17 mouse cellular contexts compared by ENCODE assay signal in the genomic region with DNA sequence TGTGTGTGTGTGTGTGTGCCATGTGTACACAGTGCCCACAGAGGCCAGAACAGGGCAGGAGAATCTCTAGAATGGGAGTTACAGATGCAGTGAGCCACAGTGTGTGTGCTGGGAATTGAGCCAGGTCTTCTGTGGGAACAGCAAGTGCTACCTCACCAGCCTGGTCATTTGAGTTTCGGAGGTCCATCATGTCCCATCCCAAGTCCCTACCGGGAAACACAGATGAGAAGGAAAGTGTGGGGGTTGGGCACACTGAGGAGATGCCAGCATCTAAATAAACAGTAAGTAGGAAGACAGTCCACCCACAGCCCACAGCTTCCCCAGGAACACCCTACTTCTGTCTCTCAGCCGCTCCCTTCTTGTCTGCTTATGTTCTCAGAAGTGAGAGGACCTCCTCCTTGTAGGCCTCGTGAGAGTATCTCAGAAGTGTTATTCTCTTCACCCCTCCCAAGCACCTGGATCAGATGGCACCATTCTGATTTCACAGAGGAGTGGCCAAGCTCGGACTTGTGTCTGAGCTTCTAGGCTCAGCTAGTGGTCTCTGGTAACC. TPM values are rescaled to one million over a fixed set of nuclear protein-coding genes. Genes with fewer than 3 reads are reported as not detected.
DNase-seq lines count a peak whose midpoint lies in the region; ATAC-seq lines count a peak whose summit lies in the region.
"Had no signal": no experiment of that assay in that cellular context is flagged by ENCODE, and none has a peak within 500 bp of the region (broad histone marks: within the 10 kb centered on the region; RNA-seq: fewer than 3 reads in every experiment).

No protein-coding gene starts in this region.

- DNase-seq in liver, embryonic 11.5 days (ENCODE audit: low spot score) = no peak
- DNase-seq in frontal cortex, postnatal 36 days (ENCODE audit: low spot score in 2 of 2) = peak; percentile 40 to 54
- DNase-seq in lung, postnatal 10 days = peak; percentile 55
- DNase-seq in right cerebral cortex, postnatal 14 days = peak; percentile 21
- DNase-seq in heart, adult 18-20 months = no peak
- no peak for DNase-seq in cerebellum, postnatal 14 days
- DNase-seq in embryo, embryonic 10.5 days (ENCODE audit: low spot score) = no peak
- DNase-seq: cerebellum, adult 9-11 months; heart, adult 11 months; thymus, postnatal 4 days had no signal

- H3K36me3 ChIP-seq in liver, embryonic 12.5 days = peaks cover 31% of the 10 kb centered on the region
- no peaks in the 10 kb centered on the region for H3K36me3 ChIP-seq in liver, embryonic 11.5 days (ENCODE audit: control insufficient read depth, insufficient read depth, low read length)
- H3K36me3 ChIP-seq: intestine, embryonic 15.5 days; stomach, embryonic 15.5 days had no signal

- no peaks in the 10 kb centered on the region for H3K9me3 ChIP-seq in liver, embryonic 12.5 days (replicated peaks)
- no peaks in the 10 kb centered on the region for H3K9me3 ChIP-seq in liver, embryonic 11.5 days (ENCODE audit: control insufficient read depth, low read length)
- H3K9me3 ChIP-seq: forebrain, embryonic 13.5 days; hindbrain, embryonic 12.5 days; intestine, embryonic 15.5 days; midbrain, embryonic 12.5 days; stomach, embryonic 15.5 days had no signal

- WGBS in liver, embryonic 12.5 days (ENCODE audit: insufficient replicate concordance) = 73% methylated on average over 5 of the region's 5 CpGs
- 77% methylated on average over 5 of the region's 5 CpGs for WGBS in liver, embryonic 11.5 days

- H3K4me3 ChIP-seq in liver, embryonic 12.5 days = no peak overlapping the region
- H3K4me3 ChIP-seq in liver, embryonic 11.5 days (ENCODE audit: low read depth, low read length) = no peak overlapping the region
- H3K4me3 ChIP-seq: forebrain, embryonic 13.5 days; hindbrain, embryonic 12.5 days; intestine, embryonic 15.5 days; midbrain, embryonic 12.5 days; stomach, embryonic 15.5 days had no signal

- 0 out of 2 replicates have a peak overlapping the region, but pooled peaks have one; percentile 41 for H3K27ac ChIP-seq in liver, embryonic 12.5 days
- H3K27ac ChIP-seq in liver, embryonic 11.5 days (ENCODE audit: low read depth, low read length) = no peak overlapping the region
- H3K27ac ChIP-seq: forebrain, embryonic 13.5 days; hindbrain, embryonic 12.5 days; intestine, embryonic 15.5 days; liver, embryonic 14.5 days; midbrain, embryonic 12.5 days; stomach, embryonic 15.5 days had no signal

- ATAC-seq in liver, embryonic 12.5 days = no peak
- ATAC-seq in liver, embryonic 11.5 days (replicated peaks; ENCODE audit: low FRiP score) = no peak
- ATAC-seq: forebrain, embryonic 13.5 days; intestine, embryonic 15.5 days had no signal

- peaks cover 57% of the 10 kb centered on the region for H3K4me1 ChIP-seq in liver, embryonic 12.5 days
- H3K4me1 ChIP-seq in liver, embryonic 11.5 days (replicated peaks; ENCODE audit: control insufficient read depth, insufficient read depth, low read length) = peaks cover 8% of the 10 kb centered on the region; the same call in 1 of the 2 replicates
- H3K4me1 ChIP-seq: forebrain, embryonic 13.5 days; hindbrain, embryonic 12.5 days; midbrain, embryonic 12.5 days; stomach, embryonic 15.5 days had no signal

- H3K27me3 ChIP-seq in liver, embryonic 12.5 days (replicated peaks) = no peaks in the 10 kb centered on the region
- H3K27me3 ChIP-seq in liver, embryonic 11.5 days (replicated peaks; ENCODE audit: control insufficient read depth, insufficient read depth, low read length) = no peaks in the 10 kb centered on the region
- H3K27me3 ChIP-seq: forebrain, embryonic 13.5 days; hindbrain, embryonic 12.5 days; intestine, embryonic 15.5 days; midbrain, embryonic 12.5 days; stomach, embryonic 15.5 days had no signal

- 0 out of 2 replicates have a peak overlapping the region, but pooled peaks have one; percentile 18 for H3K9ac ChIP-seq in liver, embryonic 12.5 days
- H3K9ac ChIP-seq in liver, embryonic 11.5 days (ENCODE audit: low read depth, low read length) = no peak overlapping the region
- H3K9ac ChIP-seq: forebrain, embryonic 13.5 days; hindbrain, embryonic 12.5 days; intestine, embryonic 15.5 days; liver, embryonic 14.5 days; midbrain, embryonic 12.5 days; stomach, embryonic 15.5 days had no signal

- H3K4me2 ChIP-seq in liver, embryonic 12.5 days = no peak overlapping the region
- no peak overlapping the region for H3K4me2 ChIP-seq in liver, embryonic 11.5 days
- H3K4me2 ChIP-seq: forebrain, embryonic 13.5 days; hindbrain, embryonic 12.5 days; intestine, embryonic 15.5 days; midbrain, embryonic 12.5 days; stomach, embryonic 15.5 days had no signal

RNA-seq across cellular contexts. Expression of gene Agpat4, which starts 27.7 kb away (rescaled TPM):
- 31.6 and 35.2 TPM in 2 replicates for polyA plus RNA-seq in liver, embryonic 12.5 days (2016; fragmentation: Nextera tagmentation; extraction: Ambion mirVana)
- 28.6 and 30.4 TPM in 2 replicates for polyA plus RNA-seq in liver, embryonic 11.5 days (2014; fragmentation: Nextera tagmentation; extraction: Ambion mirVana)
- total RNA-seq in heart, adult 18-20 months (2021) = 1 to 10 TPM; 3.7 to 4.5 TPM

Comparison
In these comparisons a context has a peak if more than half of its experiments do, and no peak if none do; other contexts are left out.
1. DNase-seq: peak in frontal cortex, postnatal 36 days (2 of 2), lung, postnatal 10 days (single experiment) and right cerebral cortex, postnatal 14 days (single experiment); none in liver, embryonic 11.5 days (single experiment), heart, adult 18-20 months (0 of 2), cerebellum, postnatal 14 days (0 of 2) and embryo, embryonic 10.5 days (single experiment).